ENCODE assay signal across 15 mouse cellular contexts in the genomic region with DNA sequence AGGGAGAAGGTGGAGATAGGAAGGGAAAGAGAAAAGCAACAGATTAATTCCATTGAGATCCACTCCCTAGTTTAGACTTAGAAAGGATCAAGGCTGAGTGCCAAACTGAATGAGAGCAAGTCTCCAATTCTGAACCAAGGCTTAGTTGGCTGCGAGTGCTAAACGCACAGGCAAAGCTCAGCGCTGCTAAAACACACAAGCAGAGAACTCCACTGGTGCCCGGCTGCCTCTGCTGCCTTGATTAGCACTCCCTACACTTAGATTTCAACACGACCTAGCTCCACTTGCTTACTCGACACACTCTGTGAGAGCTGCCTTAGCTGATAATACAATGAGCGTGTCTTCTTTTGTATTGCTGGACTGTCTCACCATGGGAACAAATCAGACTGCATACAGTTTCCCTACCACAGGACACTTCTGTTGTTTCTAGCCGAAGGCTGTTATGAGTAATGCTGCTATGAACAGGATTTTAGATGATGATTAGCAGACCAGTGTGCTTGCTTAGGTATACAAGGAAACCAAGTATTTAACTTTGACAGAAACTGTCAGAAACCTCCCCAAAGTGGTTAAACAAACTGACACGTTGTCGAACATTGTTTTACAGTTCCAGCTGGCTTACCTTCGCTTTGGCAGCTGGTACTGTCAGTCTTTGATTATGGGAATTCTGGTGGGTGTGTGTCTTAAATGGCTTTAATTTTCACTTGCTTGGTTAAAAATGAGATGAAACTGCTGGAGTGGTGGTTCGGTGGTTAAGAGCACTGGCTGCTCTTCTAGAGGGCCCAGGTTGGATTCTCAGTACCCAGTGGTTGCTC.
DNase-seq lines count a peak whose midpoint lies in the region; ATAC-seq lines count a peak whose summit lies in the region.
"Had no signal": no experiment of that assay in that cellular context is flagged by ENCODE, and none has a peak within 500 bp of the region (broad histone marks: within the 10 kb centered on the region; RNA-seq: fewer than 3 reads in every experiment).

No protein-coding gene starts in this region.

- intact Hi-C loops in left cerebral cortex, postnatal 25 days (cut with DNase I): loop anchor here (5.0 kb wide), 1 partner anchor 170 kb away; no protein-coding TSS in a partner anchor

- H3K9ac ChIP-seq in forebrain, embryonic 15.5 days (replicated peaks): no peak overlapping the region
- H3K9ac ChIP-seq in forebrain, embryonic 12.5 days: no peak overlapping the region
- H3K9ac ChIP-seq in intestine, embryonic 15.5 days: no peak overlapping the region
- H3K9ac ChIP-seq: neural tube, embryonic 15.5 days had no signal

- no peaks in the 10 kb centered on the region for H3K9me3 ChIP-seq in forebrain, embryonic 15.5 days
- H3K9me3 ChIP-seq in forebrain, embryonic 12.5 days: no peaks in the 10 kb centered on the region
- H3K9me3 ChIP-seq in intestine, embryonic 15.5 days: no peaks in the 10 kb centered on the region
- no peaks in the 10 kb centered on the region for H3K9me3 ChIP-seq in midbrain, embryonic 10.5 days (replicated peaks)
- H3K9me3 ChIP-seq: hindbrain, embryonic 10.5 days; neural tube, embryonic 15.5 days had no signal

- WGBS in forebrain, embryonic 15.5 days: 60% methylated on average over 12 of the region's 12 CpGs
- WGBS in forebrain, embryonic 12.5 days: 81% methylated on average over 12 of the region's 12 CpGs
- 75% methylated on average over 12 of the region's 12 CpGs for WGBS in intestine, embryonic 15.5 days
- WGBS in midbrain, embryonic 10.5 days: 85% methylated on average over 12 of the region's 12 CpGs

- no peak overlapping the region for H3K4me3 ChIP-seq in forebrain, embryonic 15.5 days
- no peak overlapping the region for H3K4me3 ChIP-seq in forebrain, embryonic 12.5 days (replicated peaks)
- no peak overlapping the region for H3K4me3 ChIP-seq in intestine, embryonic 15.5 days (replicated peaks)
- no peak overlapping the region for H3K4me3 ChIP-seq in midbrain, embryonic 10.5 days
- H3K4me3 ChIP-seq: hindbrain, embryonic 10.5 days; neural tube, embryonic 15.5 days had no signal

- H3K4me1 ChIP-seq in forebrain, embryonic 15.5 days: no peaks in the 10 kb centered on the region
- no peaks in the 10 kb centered on the region for H3K4me1 ChIP-seq in forebrain, embryonic 12.5 days
- H3K4me1 ChIP-seq in intestine, embryonic 15.5 days (replicated peaks): no peaks in the 10 kb centered on the region
- H3K4me1 ChIP-seq in midbrain, embryonic 10.5 days: no peaks in the 10 kb centered on the region
- H3K4me1 ChIP-seq: hindbrain, embryonic 10.5 days; neural tube, embryonic 15.5 days had no signal

- DNase-seq in left cerebral cortex, postnatal 25 days (ENCODE audit: low spot score in 2 of 2): peak; percentile 23 to 52
- no peak for DNase-seq in left cerebral cortex, adult 11 months (ENCODE audit: low spot score)
- DNase-seq in layer of hippocampus, adult 18-20 months (ENCODE audit: low spot score in 2 of 2): peak; percentile 16 to 57
- peak; percentile 11 for DNase-seq in telencephalon, adult 2 months (ENCODE audit: low read depth, low spot score)
- no peak for DNase-seq in midbrain, embryonic 10.5 days (ENCODE audit: low spot score)
- DNase-seq: adrenal gland, postnatal 14 days; thymus, postnatal 25 days had no signal

- peak; percentile 83 for ATAC-seq in forebrain, embryonic 15.5 days (replicated peaks)
- no peak for ATAC-seq in forebrain, embryonic 12.5 days (ENCODE audit: low FRiP score)
- ATAC-seq in intestine, embryonic 15.5 days: no peak

- H3K36me3 ChIP-seq in forebrain, embryonic 15.5 days: no peaks in the 10 kb centered on the region
- no peaks in the 10 kb centered on the region for H3K36me3 ChIP-seq in forebrain, embryonic 12.5 days (replicated peaks)
- H3K36me3 ChIP-seq in intestine, embryonic 15.5 days: no peaks in the 10 kb centered on the region
- H3K36me3 ChIP-seq in midbrain, embryonic 10.5 days: no peaks in the 10 kb centered on the region
- H3K36me3 ChIP-seq: hindbrain, embryonic 10.5 days; neural tube, embryonic 15.5 days had no signal

- H3K4me2 ChIP-seq in forebrain, embryonic 15.5 days (replicated peaks): no peak overlapping the region
- no peak overlapping the region for H3K4me2 ChIP-seq in forebrain, embryonic 12.5 days
- H3K4me2 ChIP-seq in intestine, embryonic 15.5 days (replicated peaks): no peak overlapping the region
- H3K4me2 ChIP-seq: heart, embryonic 11.5 days; liver, embryonic 11.5 days; neural tube, embryonic 15.5 days had no signal

- no peaks in the 10 kb centered on the region for H3K27me3 ChIP-seq in forebrain, embryonic 15.5 days
- H3K27me3 ChIP-seq in forebrain, embryonic 12.5 days: no peaks in the 10 kb centered on the region
- H3K27me3 ChIP-seq in intestine, embryonic 15.5 days (replicated peaks): no peaks in the 10 kb centered on the region
- H3K27me3 ChIP-seq in midbrain, embryonic 10.5 days (ENCODE audit: low read depth, poor library complexity, severe bottlenecking): no peaks in the 10 kb centered on the region
- H3K27me3 ChIP-seq: neural tube, embryonic 15.5 days had no signal

- H3K27ac ChIP-seq in forebrain, embryonic 15.5 days (replicated peaks): no peak overlapping the region
- H3K27ac ChIP-seq in forebrain, embryonic 12.5 days: no peak overlapping the region
- H3K27ac ChIP-seq in intestine, embryonic 15.5 days: no peak overlapping the region
- no peak overlapping the region for H3K27ac ChIP-seq in midbrain, embryonic 10.5 days (replicated peaks)
- H3K27ac ChIP-seq: hindbrain, embryonic 10.5 days; kidney, postnatal 0 days; neural tube, embryonic 15.5 days had no signal

Comparison
In these comparisons a context has a peak if more than half of its experiments do, and no peak if none do; other contexts are left out.
1. DNase-seq: peak in left cerebral cortex, postnatal 25 days (2 of 2), layer of hippocampus, adult 18-20 months (2 of 2) and telencephalon, adult 2 months (single experiment); none in left cerebral cortex, adult 11 months (single experiment) and midbrain, embryonic 10.5 days (single experiment).